ENCODE assay signal across 14 mouse cellular contexts in the genomic region with DNA sequence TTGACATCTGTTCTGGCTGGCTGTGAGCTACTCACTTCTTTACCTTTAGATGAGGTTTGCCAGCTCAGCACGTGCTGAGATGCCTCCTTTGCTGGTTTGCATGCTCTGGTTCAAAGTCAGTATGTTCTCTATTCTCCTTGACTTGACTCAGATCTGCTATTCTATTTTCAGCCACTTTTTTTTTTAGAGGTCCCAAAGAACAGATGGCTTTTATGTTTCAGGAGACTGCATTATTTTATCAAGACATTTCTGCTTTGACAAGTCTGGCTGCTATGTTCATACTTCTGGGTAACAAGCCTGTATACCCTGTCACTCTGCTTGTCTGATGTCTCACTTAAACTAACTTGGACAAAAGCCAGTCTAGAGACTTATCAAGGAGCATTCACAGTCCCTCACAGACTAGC.
DNase-seq lines count a peak whose midpoint lies in the region; ATAC-seq lines count a peak whose summit lies in the region.
"Had no signal": no experiment of that assay in that cellular context is flagged by ENCODE, and none has a peak within 500 bp of the region (broad histone marks: within the 10 kb centered on the region; RNA-seq: fewer than 3 reads in every experiment).

No protein-coding gene starts in this region.

- H3K27ac ChIP-seq in hindbrain, embryonic 16.5 days (ENCODE audit: low read depth, low read length): no peak overlapping the region
- H3K27ac ChIP-seq in hindbrain, embryonic 12.5 days: no peak overlapping the region
- H3K27ac ChIP-seq in forebrain, embryonic 16.5 days (ENCODE audit: low read length): no peak overlapping the region
- H3K27ac ChIP-seq: heart, embryonic 15.5 days; liver, embryonic 12.5 days; neural tube, embryonic 15.5 days had no signal

- H3K36me3 ChIP-seq in hindbrain, embryonic 16.5 days (ENCODE audit: control insufficient read depth, insufficient read depth, low read length): no peaks in the 10 kb centered on the region
- no peaks in the 10 kb centered on the region for H3K36me3 ChIP-seq in hindbrain, embryonic 12.5 days
- H3K36me3 ChIP-seq in forebrain, embryonic 16.5 days (ENCODE audit: control insufficient read depth, insufficient read depth): no peaks in the 10 kb centered on the region
- H3K36me3 ChIP-seq: heart, embryonic 15.5 days; liver, embryonic 12.5 days; neural tube, embryonic 15.5 days had no signal

- 64% methylated on average over 1 of the region's 1 CpGs for WGBS in hindbrain, embryonic 16.5 days
- WGBS in hindbrain, embryonic 12.5 days: 66% methylated on average over 1 of the region's 1 CpGs
- 33% methylated on average over 1 of the region's 1 CpGs for WGBS in forebrain, embryonic 16.5 days

- H3K4me3 ChIP-seq in hindbrain, embryonic 16.5 days (ENCODE audit: low read length): no peak overlapping the region
- H3K4me3 ChIP-seq in hindbrain, embryonic 12.5 days: no peak overlapping the region
- H3K4me3 ChIP-seq in forebrain, embryonic 16.5 days (replicated peaks; ENCODE audit: low read length): no peak overlapping the region
- H3K4me3 ChIP-seq: heart, embryonic 15.5 days; liver, embryonic 12.5 days; neural tube, embryonic 15.5 days had no signal

- no peaks in the 10 kb centered on the region for H3K4me1 ChIP-seq in hindbrain, embryonic 16.5 days (ENCODE audit: control insufficient read depth, insufficient read depth, low read depth, low read length)
- no peaks in the 10 kb centered on the region for H3K4me1 ChIP-seq in hindbrain, embryonic 12.5 days
- no peaks in the 10 kb centered on the region for H3K4me1 ChIP-seq in forebrain, embryonic 16.5 days (replicated peaks; ENCODE audit: control insufficient read depth, insufficient read depth, low read length)
- H3K4me1 ChIP-seq: liver, embryonic 12.5 days; neural tube, embryonic 15.5 days had no signal

- no peak overlapping the region for H3K4me2 ChIP-seq in hindbrain, embryonic 16.5 days (ENCODE audit: low read length)
- H3K4me2 ChIP-seq in hindbrain, embryonic 12.5 days (replicated peaks): no peak overlapping the region
- H3K4me2 ChIP-seq in forebrain, embryonic 16.5 days (ENCODE audit: low read length): no peak overlapping the region
- H3K4me2 ChIP-seq: heart, embryonic 15.5 days; liver, embryonic 12.5 days; neural tube, embryonic 15.5 days had no signal

- no peaks in the 10 kb centered on the region for H3K27me3 ChIP-seq in hindbrain, embryonic 16.5 days (replicated peaks; ENCODE audit: control insufficient read depth, insufficient read depth, low read length)
- H3K27me3 ChIP-seq in hindbrain, embryonic 12.5 days: no peaks in the 10 kb centered on the region
- H3K27me3 ChIP-seq in forebrain, embryonic 16.5 days (replicated peaks; ENCODE audit: control insufficient read depth, insufficient read depth, low read length): no peaks in the 10 kb centered on the region
- H3K27me3 ChIP-seq: heart, embryonic 15.5 days; liver, embryonic 12.5 days; neural tube, embryonic 15.5 days had no signal

- H3K9ac ChIP-seq in hindbrain, embryonic 16.5 days (ENCODE audit: low read depth, low read length): no peak overlapping the region
- no peak overlapping the region for H3K9ac ChIP-seq in hindbrain, embryonic 12.5 days
- no peak overlapping the region for H3K9ac ChIP-seq in forebrain, embryonic 16.5 days (replicated peaks; ENCODE audit: low read depth, low read length)
- H3K9ac ChIP-seq: heart, embryonic 15.5 days; liver, embryonic 12.5 days; neural tube, embryonic 15.5 days had no signal

- peak; percentile 1 for DNase-seq in cerebellum, adult 9-11 months
- no peak for DNase-seq in cerebellum, adult 11 months
- DNase-seq in heart, adult 18-20 months: no peak
- no peak for DNase-seq in lung, postnatal 10 days
- DNase-seq: gastrocnemius, postnatal 10 days; thymus, postnatal 14 days had no signal

- peak; percentile 80 for ATAC-seq in hindbrain, embryonic 16.5 days
- no peak for ATAC-seq in hindbrain, embryonic 12.5 days (ENCODE audit: low FRiP score)
- peak; percentile 91 for ATAC-seq in forebrain, embryonic 16.5 days
- ATAC-seq in megakaryocyte progenitor cell, adult 5-6 weeks (replicated peaks; ENCODE audit: poor library complexity): peak; percentile 64
- ATAC-seq: liver, embryonic 12.5 days; lung, postnatal 0 days had no signal

- no peaks in the 10 kb centered on the region for H3K9me3 ChIP-seq in hindbrain, embryonic 16.5 days (ENCODE audit: control insufficient read depth, low read length)
- no peaks in the 10 kb centered on the region for H3K9me3 ChIP-seq in hindbrain, embryonic 12.5 days (replicated peaks)
- no peaks in the 10 kb centered on the region for H3K9me3 ChIP-seq in forebrain, embryonic 16.5 days (ENCODE audit: control insufficient read depth, low read length)
- H3K9me3 ChIP-seq: heart, embryonic 15.5 days; liver, embryonic 12.5 days; neural tube, embryonic 15.5 days had no signal
